Mouse (Mus musculus) small intestine, adult 10 weeks (tissue): Measurements from ENCODE around the gene Mertk. TPM values are rescaled to one million over a fixed set of nuclear protein-coding genes. Genes with fewer than 3 reads are reported as not detected.

Experiments
- polyA plus RNA-seq: library from polyadenylated mRNA; stranded (reverse); fragments of 350-450 nt; fragmentation: Illumina TruSeq; extraction: RNeasy Lipid Tissue Mini Kit (QIAGEN cat#74804); gene quantifications from one replicate; pipeline ENCODE4 v1.2.3, GENCODE M21; 2014; ENCODE audit warnings: low replicate concordance

The Mertk gene
- polyA plus RNA-seq = 107 TPM

GRCm38 (mm10) chr2:128698693-128699181, at the start of gene Mertk:
TSS of gene Mertk (plus strand) at chr2:128698956.

GRCm38 (mm10) chr2:128686921-128687557, 11.7 kb upstream of the Mertk start, which contains the start of gene Anapc1:
TSS of gene Anapc1 (minus strand) at chr2:128687391.

GRCm38 (mm10) chr2:128817786-128818681, 119.3 kb downstream of the Mertk start, which contains the start of gene Tmem87b:
TSS of gene Tmem87b (plus strand) at chr2:128818118.

Other genes with a start within 250 kb of the Mertk start
- gene Spdye4c, start 107.7 kb upstream of the Mertk start, polyA plus RNA-seq = not detected
- 65.2 TPM for gene Anapc1, start 11.6 kb upstream of the Mertk start, polyA plus RNA-seq
- gene Tmem87b, start 119.2 kb downstream of the Mertk start, polyA plus RNA-seq = 106 TPM
- 2.2 TPM for gene Fbln7, start 164.0 kb downstream of the Mertk start, polyA plus RNA-seq
- gene Zc3h8, start 245.1 kb downstream of the Mertk start, polyA plus RNA-seq = 6.3 TPM